Mouse (Mus musculus) Patski (cell line): Measurements from ENCODE around the gene Rps18. TPM values are rescaled to one million over a fixed set of nuclear protein-coding genes. Genes with fewer than 3 reads are reported as not detected.
"Not testable (repeated sequence)": the region's sequence is repeated elsewhere in the genome, so short reads cannot be mapped to it uniquely, and the experiment has no call there.

Experiments
- ATAC-seq: fragments of 100-300 bp; one replicate; pipeline ENCODE4 v1.8.0; 2021
- CTCF ChIA-PET: fragments of 350-600 bp; sonication (Branson Sonifier 250); formaldehyde crosslinking; loops from one replicate; lab custom pipeline; 2022; ENCODE audit warnings: inconsistent platforms; lab: Charles Lee
- POLR2A ChIA-PET: fragments of 350-600 bp; sonication (Branson Sonifier 250); formaldehyde crosslinking; loops from one replicate; lab custom pipeline; 2022; ENCODE audit warnings: antibody characterized with exemption, inconsistent platforms; lab: Charles Lee
- DNase-seq: peaks from one replicate; pipeline ENCODE4 v3.0.0-alpha.2; 2011; ENCODE audit warnings: low read depth, low spot score
- H3K27me3 ChIP-seq: fragments of 371-371 bp; one replicate; pipeline ENCODE4 v1.5.1; 2021
- CTCF ChIP-seq: fragments of 100-300 bp; IDR thresholded peaks from one replicate; pipeline ENCODE4 v1.5.1; 2021
- in situ Hi-C: fragments of 300-500 bp; cut with MboI; formaldehyde crosslinking; loops from 3 replicates; pipeline ENCODE4 v1.11.1; 2018; ENCODE audit warnings: low pct_unique_long_range_greater_than_20kb, mixed read lengths
- polyA plus RNA-seq: library from polyadenylated mRNA; unstranded; gene quantifications from one replicate; pipeline ENCODE4 v1.2.3, GENCODE M21; 2021

The Rps18 gene
- polyA plus RNA-seq, 1 experiment from 2014 or later, result 1,854 TPM

GRCm38 (mm10) chr17:33957493-33957892 lies 1.7 kb upstream of the Rps18 start:
- ATAC-seq (no peak), DNase-seq (no peak)
- in situ Hi-C loops, result no loop called here
- no peaks in the 10 kb centered on the region for H3K27me3 ChIP-seq
- CTCF ChIA-PET, result interaction anchor here (1.0 to 1.3 kb wide), 3 partner anchors 9 to 11 kb away, joined by 3 to 4 read pairs (median 4); no protein-coding TSS in a partner anchor
- POLR2A ChIA-PET, result no interaction called here
- no peak for TF ChIP-seq CTCF

GRCm38 (mm10) chr17:33956336-33956735 lies 535 bp upstream of the Rps18 start:
- H3K27me3 ChIP-seq, result no peaks in the 10 kb centered on the region
- POLR2A ChIA-PET, result interaction anchor here (1.0 to 3.2 kb wide), 6 partner anchors 11 to 53 kb away, joined by 3 to 9 read pairs (median 4); partner anchors contain the start of genes Daxx and Wdr46
- TF ChIP-seq CTCF, result no peak
- DNase-seq, result no peak
- CTCF ChIA-PET, result interaction anchor here (1.2 to 1.3 kb wide), 3 partner anchors 12 to 28 kb away, joined by 3 to 5 read pairs (median 4); partner anchors contain the start of genes Pfdn6 and Wdr46
- in situ Hi-C loops, result no loop called here
- ATAC-seq, result no peak

GRCm38 (mm10) chr17:33954646-33955554 lies 901 bp downstream of the Rps18 start:
- H3K27me3 ChIP-seq, result no peaks in the 10 kb centered on the region
- CTCF ChIA-PET, result interaction anchor here (1.2 to 1.3 kb wide), 2 partner anchors 15 to 30 kb away, joined by 3 to 5 read pairs; partner anchors contain the start of genes Pfdn6 and Wdr46
- in situ Hi-C loops, result no loop called here
- DNase-seq (no peak), ATAC-seq (peak; percentile 19)
- POLR2A ChIA-PET, result interaction anchor here (1.0 to 3.2 kb wide), 6 partner anchors 10 to 46 kb away, joined by 3 to 9 read pairs (median 4); partner anchors contain the start of genes Daxx, Rgl2 and Wdr46
- no peak for TF ChIP-seq CTCF

GRCm38 (mm10) chr17:33953961-33954565 lies 1.7 kb downstream of the Rps18 start:
- no peak for TF ChIP-seq CTCF
- DNase-seq (no peak), ATAC-seq (no peak)
- CTCF ChIA-PET, result no interaction called here
- H3K27me3 ChIP-seq, result no peaks in the 10 kb centered on the region
- POLR2A ChIA-PET, result interaction anchor here (1.0 to 3.2 kb wide), 5 partner anchors 11 to 45 kb away, joined by 3 to 9 read pairs (median 8); partner anchors contain the start of genes Daxx, Pfdn6, Rgl2 and Wdr46
- in situ Hi-C loops, result no loop called here

- DNase-seq (no peak), ATAC-seq (no peak)
- POLR2A ChIA-PET, result interaction anchor here (1.7 kb wide), 1 partner anchor 13 kb away, joined by 8 read pairs; the partner anchor contains the start of genes Pfdn6 and Wdr46
- TF ChIP-seq CTCF, result no peak
- CTCF ChIA-PET, result no interaction called here
- H3K27me3 ChIP-seq, result no peaks in the 10 kb centered on the region
- in situ Hi-C loops, result no loop called here
Observed at GRCm38 (mm10) chr17:33953310-33953709, 2.5 kb downstream of the Rps18 start.

GRCm38 (mm10) chr17:33952879-33953278 lies 2.9 kb downstream of the Rps18 start:
- in situ Hi-C loops, result no loop called here
- no peak for TF ChIP-seq CTCF
- POLR2A ChIA-PET, result interaction anchor here (1.7 kb wide), 1 partner anchor 13 kb away, joined by 8 read pairs; the partner anchor contains the start of genes Pfdn6 and Wdr46
- H3K27me3 ChIP-seq, result no peaks in the 10 kb centered on the region
- CTCF ChIA-PET, result no interaction called here
- no peak for ATAC-seq
- no peak for DNase-seq

- DNase-seq, ATAC-seq, POLR2A ChIA-PET, H3K27me3 ChIP-seq, in situ Hi-C loops: not testable (repeated sequence)
- CTCF ChIA-PET, result interaction anchor here (2.4 kb wide), 1 partner anchor 11 kb away, joined by 6 read pairs; the partner anchor contains the start of genes Pfdn6 and Wdr46
Observed at GRCm38 (mm10) chr17:33952015-33952414, 3.8 kb downstream of the Rps18 start.

GRCm38 (mm10) chr17:33951021-33951946 lies 4.5 kb downstream of the Rps18 start, which contains the start of gene B3galt4:
B3galt4 (minus strand) TSS chr17:33951488.
- ATAC-seq (peak; percentile 29), DNase-seq (no peak)
- POLR2A ChIA-PET, result interaction anchor here (3.6 kb wide), 1 partner anchor 11 kb away, joined by 15 read pairs; the partner anchor contains the start of genes Pfdn6 and Wdr46
- H3K27me3 ChIP-seq, result no peaks in the 10 kb centered on the region
- in situ Hi-C loops, result no loop called here
- CTCF ChIA-PET, result interaction anchor here (2.4 kb wide), 1 partner anchor 11 kb away, joined by 6 read pairs; the partner anchor contains the start of genes Pfdn6 and Wdr46
- TF ChIP-seq CTCF, result no peak

- POLR2A ChIA-PET, result interaction anchor here (3.6 kb wide), 1 partner anchor 10 kb away, joined by 15 read pairs; the partner anchor contains the start of genes Pfdn6 and Wdr46
- CTCF ChIA-PET, result interaction anchor here (1.2 to 2.4 kb wide), 2 partner anchors 9 to 11 kb away, joined by 4 to 6 read pairs; partner anchors contain the start of genes Pfdn6 and Wdr46
- no peak for DNase-seq
- no peak for ATAC-seq
- no peaks in the 10 kb centered on the region for H3K27me3 ChIP-seq
- in situ Hi-C loops, result no loop called here
- TF ChIP-seq CTCF, result no peak
Observed at GRCm38 (mm10) chr17:33950131-33950625, 5.6 kb downstream of the Rps18 start.
